Mouse (Mus musculus): ENCODE results near the gene Rps6kb2.

Rps6kb2 gene

GRCm38 (mm10) chr19:4162646-4163542, at the start of gene Rps6kb2:
Gene Rps6kb2, minus strand, starts transcription at chr19:4163354.
- DNase-seq (ENCODE audit: extremely low spot score): peak; percentile 93

- no peak for DNase-seq (ENCODE audit: extremely low spot score)
Measured at GRCm38 (mm10) chr19:4211891-4212588, 48.9 kb upstream of the Rps6kb2 start.

- DNase-seq (ENCODE audit: extremely low spot score): no peak
Measured at GRCm38 (mm10) chr19:4208563-4208962, 45.4 kb upstream of the Rps6kb2 start.

- peak; percentile 79 for DNase-seq (ENCODE audit: extremely low spot score)
Measured at GRCm38 (mm10) chr19:4206971-4207370, 43.8 kb upstream of the Rps6kb2 start.

- no peak for DNase-seq (ENCODE audit: extremely low spot score)
Measured at GRCm38 (mm10) chr19:4204889-4205288, 41.7 kb upstream of the Rps6kb2 start.

GRCm38 (mm10) chr19:4203604-4204326, 40.6 kb upstream of the Rps6kb2 start:
- no peak for DNase-seq (ENCODE audit: extremely low spot score)

- no peak for DNase-seq (ENCODE audit: extremely low spot score)
Measured at GRCm38 (mm10) chr19:4203148-4203547, 40.0 kb upstream of the Rps6kb2 start.

GRCm38 (mm10) chr19:4202149-4202548, 39.0 kb upstream of the Rps6kb2 start:
- DNase-seq (ENCODE audit: extremely low spot score): no peak

GRCm38 (mm10) chr19:4201291-4201909, 38.2 kb upstream of the Rps6kb2 start, which contains the start of gene Rad9a:
Gene Rad9a, minus strand, starts transcription at chr19:4201662.
- DNase-seq (ENCODE audit: extremely low spot score): peak; percentile 93

- no peak for DNase-seq (ENCODE audit: extremely low spot score)
Measured at GRCm38 (mm10) chr19:4197180-4197579, 34.0 kb upstream of the Rps6kb2 start.

- DNase-seq (ENCODE audit: extremely low spot score): no peak
Measured at GRCm38 (mm10) chr19:4196548-4196947, 33.4 kb upstream of the Rps6kb2 start.

- DNase-seq (ENCODE audit: extremely low spot score): no peak
Measured at GRCm38 (mm10) chr19:4196048-4196447, 32.9 kb upstream of the Rps6kb2 start.

- no peak for DNase-seq (ENCODE audit: extremely low spot score)
Measured at GRCm38 (mm10) chr19:4194776-4195650, 31.9 kb upstream of the Rps6kb2 start.

- DNase-seq (ENCODE audit: extremely low spot score): no peak
Measured at GRCm38 (mm10) chr19:4194021-4194724, 31.0 kb upstream of the Rps6kb2 start.

- no peak for DNase-seq (ENCODE audit: extremely low spot score)
Measured at GRCm38 (mm10) chr19:4193129-4193528, 30.0 kb upstream of the Rps6kb2 start.

GRCm38 (mm10) chr19:4192251-4192985, 29.3 kb upstream of the Rps6kb2 start:
- no peak for DNase-seq (ENCODE audit: extremely low spot score)

GRCm38 (mm10) chr19:4191528-4192250, 28.5 kb upstream of the Rps6kb2 start, which contains the start of gene Ppp1ca:
Gene Ppp1ca, plus strand, starts transcription at chr19:4192065.
- DNase-seq (ENCODE audit: extremely low spot score): peak; percentile 98

GRCm38 (mm10) chr19:4190831-4191334, 27.7 kb upstream of the Rps6kb2 start, which contains the start of gene Tbc1d10c:
Gene Tbc1d10c, minus strand, starts transcription at chr19:4191284.
- DNase-seq (ENCODE audit: extremely low spot score): no peak

Measured in embryo, embryonic 9.5 days (tissue).